Mouse (Mus musculus) kidney, embryonic 14.5 days (tissue): Measurements from ENCODE around the gene Ocel1. TPM values are rescaled to one million over a fixed set of nuclear protein-coding genes. Genes with fewer than 3 reads are reported as not detected.

Experiments used
- ATAC-seq: fragments of 200-750 bp; cut with Nextera tagmentation; 2 replicates; pipeline ENCODE4 v1.8.0; 2017; ENCODE audit warnings: moderate number of reproducible peaks, mild to moderate bottlenecking, moderate TSS enrichment, moderate library complexity; ENCODE audit not compliant: low FRiP score, low TSS enrichment
- H3K27ac ChIP-seq: fragments of 300-500 bp; sonication (generic); 2 replicates; pipeline ENCODE4 v1.5.1; 2014; ENCODE audit warnings: low read depth, mild to moderate bottlenecking, low read length, moderate library complexity, mixed read lengths
- H3K27me3 ChIP-seq: fragments of 300-500 bp; sonication (generic); 2 replicates; pipeline ENCODE4 v1.6.1; 2014; ENCODE audit warnings: mild to moderate bottlenecking, low read length; ENCODE audit not compliant: control insufficient read depth, insufficient read depth
- H3K36me3 ChIP-seq: fragments of 300-500 bp; sonication (generic); 2 replicates; pipeline ENCODE4 v1.6.1; 2014; ENCODE audit warnings: low read length, mixed read lengths; ENCODE audit not compliant: control insufficient read depth, insufficient read depth
- H3K4me1 ChIP-seq: fragments of 300-500 bp; sonication (generic); 2 replicates; pipeline ENCODE4 v1.6.1; 2014; ENCODE audit warnings: low read length, mixed read lengths; ENCODE audit not compliant: control insufficient read depth, insufficient read depth
- H3K4me2 ChIP-seq: fragments of 300-500 bp; sonication (generic); replicated peaks from 2 replicates; pipeline ENCODE4 v1.6.1; 2014; ENCODE audit warnings: low read depth, mild to moderate bottlenecking, low read length
- H3K4me3 ChIP-seq: fragments of 300-500 bp; sonication (generic); 2 replicates; pipeline ENCODE4 v1.5.1; 2014; ENCODE audit warnings: mild to moderate bottlenecking, low read length
- H3K9ac ChIP-seq: fragments of 300-500 bp; sonication (generic); 2 replicates; pipeline ENCODE4 v1.6.1; 2014; ENCODE audit warnings: low read depth, mild to moderate bottlenecking, low read length, moderate library complexity
- H3K9me3 ChIP-seq: fragments of 300-500 bp; sonication (generic); 2 replicates; pipeline ENCODE4 v1.6.1; 2016; ENCODE audit warnings: low read length; ENCODE audit not compliant: control insufficient read depth
- WGBS: fragments of 180-500 bp; shearing (Covaris S2); extraction: QIAGEN DNeasy Blood & Tissue Kit; methylation state at CpG from one replicate; pipeline ENCODE4 v1.1.7; 2014; 5-methylcytosine and 5-hydroxymethylcytosine counted together
- polyA plus RNA-seq: library from polyadenylated mRNA; unstranded; fragments of >200 nt; fragmentation: Nextera tagmentation; extraction: Ambion mirVana; gene quantifications from 2 replicates; pipeline ENCODE4 v1.2.1, GENCODE M21; 2014

Ocel1 gene
- polyA plus RNA-seq, 1 experiment from 2014 or later, result 4.6 TPM

- WGBS, result under 1% methylated on average over 56 of the region's 56 CpGs
- H3K36me3 ChIP-seq, result peaks cover 11% of the 10 kb centered on the region
- peak within 1 kb of the TSS; percentile 59 for H3K4me3 ChIP-seq
- no peaks in the 10 kb centered on the region for H3K27me3 ChIP-seq
- H3K9me3 ChIP-seq, result no peaks in the 10 kb centered on the region
- H3K27ac ChIP-seq, result peak within 1 kb of the TSS; percentile 90
- H3K9ac ChIP-seq, result peak within 1 kb of the TSS; percentile 70
- peaks cover 14% of the 10 kb centered on the region for H3K4me1 ChIP-seq
- H3K4me2 ChIP-seq, result peak within 1 kb of the TSS; percentile 83
- peak; percentile 83 for ATAC-seq
These were observed 4.1 kb upstream of the Ocel1 start, which contains the start of gene Use1 for GRCm38 (mm10) chr8:71366771-71367528. Use1 (plus strand) TSS chr8:71366848.

- Histone ChIP-seq H3K9me3 (no peaks in the 10 kb centered on the region), H3K27ac (peak overlapping the region; percentile 90), H3K9ac (peak overlapping the region; percentile 70), H3K4me3 (peak overlapping the region; percentile 59), H3K4me2 (peak overlapping the region; percentile 83), H3K36me3 (peaks cover 14% of the 10 kb centered on the region), H3K27me3 (no peaks in the 10 kb centered on the region), H3K4me1 (peaks cover 14% of the 10 kb centered on the region)
- WGBS, result 47% methylated on average over 17 of the region's 17 CpGs
- ATAC-seq, result no peak; the same call in 1 of the 2 replicates
These were observed 3.4 kb upstream of the Ocel1 start for GRCm38 (mm10) chr8:71367529-71368176.

- no peak for ATAC-seq
- peaks cover 14% of the 10 kb centered on the region for H3K4me1 ChIP-seq
- peak overlapping the region; percentile 70; the same call in 1 of the 2 replicates for H3K9ac ChIP-seq
- no peak overlapping the region for H3K4me3 ChIP-seq
- no peak overlapping the region; the same call in 1 of the 2 replicates for H3K4me2 ChIP-seq
- no peaks in the 10 kb centered on the region for H3K27me3 ChIP-seq
- H3K36me3 ChIP-seq, result peaks cover 22% of the 10 kb centered on the region
- no peaks in the 10 kb centered on the region for H3K9me3 ChIP-seq
- no peak overlapping the region for H3K27ac ChIP-seq
These were observed 2.7 kb upstream of the Ocel1 start for GRCm38 (mm10) chr8:71368366-71368765.

GRCm38 (mm10) chr8:71369040-71369718, 1.9 kb upstream of the Ocel1 start:
- Histone ChIP-seq H3K9ac (no peak overlapping the region), H3K27ac (no peak overlapping the region), H3K4me2 (no peak overlapping the region), H3K4me3 (no peak overlapping the region), H3K4me1 (peaks cover 14% of the 10 kb centered on the region), H3K9me3 (no peaks in the 10 kb centered on the region), H3K36me3 (peaks cover 30% of the 10 kb centered on the region), H3K27me3 (no peaks in the 10 kb centered on the region)
- no peak for ATAC-seq
- 95% methylated on average over 10 of the region's 10 CpGs for WGBS

- peaks cover 22% of the 10 kb centered on the region for H3K4me1 ChIP-seq
- H3K4me3 ChIP-seq, result peak overlapping the region; percentile 70
- WGBS, result 27% methylated on average over 5 of the region's 5 CpGs
- peaks cover 46% of the 10 kb centered on the region for H3K36me3 ChIP-seq
- H3K4me2 ChIP-seq, result peak overlapping the region; percentile 48
- no peaks in the 10 kb centered on the region for H3K27me3 ChIP-seq
- H3K9me3 ChIP-seq, result no peaks in the 10 kb centered on the region
- peak overlapping the region; percentile 64; the same call in 1 of the 2 replicates for H3K9ac ChIP-seq
- no peak for ATAC-seq
- no peak overlapping the region; the same call in 1 of the 2 replicates for H3K27ac ChIP-seq
These were observed 325 bp upstream of the Ocel1 start for GRCm38 (mm10) chr8:71370711-71371235.

- Histone ChIP-seq H3K27ac (no peak overlapping the region), H3K4me1 (peaks cover 36% of the 10 kb centered on the region)
These were observed 1.3 kb downstream of the Ocel1 start for GRCm38 (mm10) chr8:71372427-71372826.

GRCm38 (mm10) chr8:71373000-71373399, 1.9 kb downstream of the Ocel1 start:
- Histone ChIP-seq H3K9ac (no peak overlapping the region), H3K4me1 (peaks cover 31% of the 10 kb centered on the region), H3K36me3 (peaks cover 58% of the 10 kb centered on the region), H3K27me3 (no peaks in the 10 kb centered on the region), H3K4me3 (no peak overlapping the region), H3K9me3 (no peaks in the 10 kb centered on the region), H3K4me2 (no peak overlapping the region), H3K27ac (no peak overlapping the region)
- 91% methylated on average over 3 of the region's 3 CpGs for WGBS
- no peak for ATAC-seq

More at GRCm38 (mm10) chr8:71372427-71372826, 1.3 kb downstream of the Ocel1 start:
- no peaks in the 10 kb centered on the region for H3K9me3 ChIP-seq
- H3K36me3 ChIP-seq, result peaks cover 53% of the 10 kb centered on the region
- no peak overlapping the region for H3K4me2 ChIP-seq
- no peak overlapping the region for H3K9ac ChIP-seq
- H3K27me3 ChIP-seq, result no peaks in the 10 kb centered on the region
- no peak for ATAC-seq
- WGBS, result 84% methylated on average over 12 of the region's 12 CpGs
- H3K4me3 ChIP-seq, result no peak overlapping the region

GRCm38 (mm10) chr8:71374616-71375206, 3.6 kb downstream of the Ocel1 start:
- Histone ChIP-seq H3K4me2 (no peak overlapping the region), H3K4me3 (no peak overlapping the region), H3K27ac (peak overlapping the region; percentile 2; the same call in 1 of the 2 replicates), H3K9ac (no peak overlapping the region), H3K9me3 (no peaks in the 10 kb centered on the region), H3K27me3 (no peaks in the 10 kb centered on the region), H3K4me1 (peaks cover 41% of the 10 kb centered on the region), H3K36me3 (peaks cover 54% of the 10 kb centered on the region)
- 67% methylated on average over 17 of the region's 17 CpGs for WGBS
- ATAC-seq, result no peak
